Mouse (Mus musculus) MEL (cell line): Measurements from ENCODE around the gene Il4i1. TPM values are rescaled to one million over a fixed set of nuclear protein-coding genes. Genes with fewer than 3 reads are reported as not detected.

Experiments
- DNase-seq: peaks from one replicate; pipeline ENCODE4 v3.0.0; 2011; ENCODE audit warnings: low read depth, low spot score
- H3K27ac ChIP-seq: 2 replicates; pipeline ENCODE4 v1.5.1; 2012; ENCODE audit warnings: low read depth, mild to moderate bottlenecking, control low read depth, low read length, moderate library complexity; ENCODE audit not compliant: control insufficient read depth
- H3K27me3 ChIP-seq, 2 experiments: fragments of 150-350 bp in 1 of 2; sonication (generic) in 1 of 2; 2 replicates each; pipeline ENCODE4 v1.6.1; 2012; ENCODE audit warnings: low read length in 2 of 2, mild to moderate bottlenecking in 2 of 2, improper control_type of control experiment in 1 of 2, moderate library complexity in 1 of 2; ENCODE audit not compliant: insufficient read depth in 2 of 2, control insufficient read depth in 1 of 2
- H3K36me3 ChIP-seq, 2 experiments: 2 replicates each; pipeline ENCODE4 v1.6.1; 2012 to 2014; ENCODE audit warnings: low read length in 2 of 2, improper control_type of control experiment in 1 of 2, inconsistent platforms in 1 of 2, mild to moderate bottlenecking in 1 of 2; ENCODE audit not compliant: insufficient read depth in 2 of 2, control insufficient read depth in 1 of 2
- H3K4me1 ChIP-seq, 2 experiments: fragments of 150-350 bp in 1 of 2; sonication (generic) in 1 of 2; 2 replicates each; pipeline ENCODE4 v1.6.1; 2012; ENCODE audit warnings: low read length in 2 of 2, improper control_type of control experiment in 1 of 2, mild to moderate bottlenecking in 1 of 2; ENCODE audit not compliant: insufficient read depth in 2 of 2, control insufficient read depth in 1 of 2
- H3K4me3 ChIP-seq, 2 experiments: fragments of 150-350 bp in 1 of 2; sonication (generic) in 1 of 2; 2 replicates each; pipeline ENCODE4 v1.5.1; 2012; ENCODE audit warnings: low read depth in 2 of 2, low read length in 2 of 2, mild to moderate bottlenecking in 2 of 2, moderate library complexity in 2 of 2, control low read depth in 1 of 2, improper control_type of control experiment in 1 of 2; ENCODE audit not compliant: control insufficient read depth in 1 of 2, insufficient read depth in 1 of 2
- H3K79me2 ChIP-seq: 2 replicates; pipeline ENCODE4 v1.6.1; 2012; ENCODE audit warnings: mild to moderate bottlenecking, low read length, moderate library complexity; ENCODE audit not compliant: control insufficient read depth, poor library complexity, insufficient read depth
- H3K9ac ChIP-seq: 2 replicates; pipeline ENCODE4 v1.6.1; 2012; ENCODE audit warnings: low read depth, mild to moderate bottlenecking, control low read depth, low read length, moderate library complexity; ENCODE audit not compliant: control insufficient read depth, poor library complexity, severe bottlenecking
- H3K9me3 ChIP-seq: fragments of 150-350 bp; sonication (generic); replicated peaks from 2 replicates; pipeline ENCODE4 v1.6.1; 2012; ENCODE audit warnings: mild to moderate bottlenecking, low read length, improper control_type of control experiment, moderate library complexity; ENCODE audit not compliant: insufficient read depth
- EP300 ChIP-seq, 2 experiments: IDR thresholded peaks; 2 replicates each; pipeline ENCODE4 v1.6.1; 2011; ENCODE audit warnings: improper control_type of control experiment in 2 of 2, low read length in 2 of 2, low read depth in 1 of 2, mild to moderate bottlenecking in 1 of 2
- HCFC1 ChIP-seq: IDR thresholded peaks from 2 replicates; pipeline ENCODE4 v1.6.1; 2012; ENCODE audit warnings: low read depth, mild to moderate bottlenecking, inconsistent platforms, low read length, improper control_type of control experiment, moderate library complexity
- MEF2A ChIP-seq: IDR thresholded peaks from 2 replicates; pipeline ENCODE4 v1.6.1; 2014; ENCODE audit warnings: low read depth, mild to moderate bottlenecking, inconsistent platforms, low read length, improper control_type of control experiment; ENCODE audit not compliant: poor library complexity, insufficient replicate concordance, severe bottlenecking; ENCODE audit errors: extremely low read depth
- MYB ChIP-seq: IDR thresholded peaks from 2 replicates; pipeline ENCODE4 v1.6.1; 2011; ENCODE audit warnings: mild to moderate bottlenecking, low read depth, low read length, improper control_type of control experiment
- NELFE ChIP-seq: IDR thresholded peaks from 2 replicates; pipeline ENCODE4 v1.6.1; 2011; ENCODE audit warnings: low read depth, low read length, improper control_type of control experiment
- NRF1 ChIP-seq: IDR thresholded peaks from 2 replicates; pipeline ENCODE4 v1.6.1; 2014; ENCODE audit warnings: low read depth, mild to moderate bottlenecking, inconsistent platforms, low read length, improper control_type of control experiment, moderate library complexity; ENCODE audit not compliant: poor library complexity, insufficient read depth, severe bottlenecking
- POLR2AphosphoS2 ChIP-seq: IDR thresholded peaks from 2 replicates; pipeline ENCODE4 v1.6.1; 2011; ENCODE audit warnings: low read length, improper control_type of control experiment
- TBP ChIP-seq: IDR thresholded peaks from 2 replicates; pipeline ENCODE4 v1.8.0; 2011; ENCODE audit warnings: low read depth, low read length, improper control_type of control experiment
- UBTF ChIP-seq: IDR thresholded peaks from 2 replicates; pipeline ENCODE4 v1.6.1; 2012; ENCODE audit warnings: low read depth, mild to moderate bottlenecking, inconsistent platforms, low read length, improper control_type of control experiment, moderate library complexity, borderline replicate concordance; ENCODE audit not compliant: insufficient read depth
- ZC3H11A ChIP-seq: IDR thresholded peaks from 2 replicates; pipeline ENCODE4 v1.6.1; 2012; ENCODE audit warnings: low read depth, mild to moderate bottlenecking, inconsistent platforms, low read length, improper control_type of control experiment
- polyA plus RNA-seq, 2 experiments: library from polyadenylated mRNA; stranded (reverse) in 1 of 2; unstranded in 1 of 2; fragments of >175 nt in 1 of 2; fragments of >200 nt in 1 of 2; gene quantifications; 2 replicates each; pipeline versions ENCODE4 v1.2.1 to v1.2.4; 2012; ENCODE audit warnings: low replicate concordance in 2 of 2, low read depth in 1 of 2; ENCODE audit not compliant: insufficient read length in 2 of 2, insufficient read depth in 1 of 2, missing spikeins in 1 of 2
- total RNA-seq: library from RNA; depleted of rRNA; stranded (reverse); fragments of 300-350 nt; gene quantifications from 2 replicates; pipeline ENCODE4 v1.2.3, GENCODE M21; 2012

Il4i1 gene
- total and polyA plus RNA-seq, 3 experiments = 0.54 to 0.73 TPM; not detected in 1

GRCm38 (mm10) chr7:44810365-44810764 lies 5.8 kb upstream of the Il4i1 start:
- H3K79me2 ChIP-seq = peaks cover 6% of the 10 kb centered on the region
- peaks cover 2 to 10% of the 10 kb centered on the region in 2 experiments; a peak in 2 of 4 replicates for H3K36me3 ChIP-seq
- no peak overlapping the region for H3K27ac ChIP-seq
- TF ChIP-seq NELFE = no peak
- no peak for TF ChIP-seq TBP
- no peak for TF ChIP-seq UBTF
- no peak for TF ChIP-seq ZC3H11A
- no peak for TF ChIP-seq NRF1
- no peak for TF ChIP-seq EP300 (IDR thresholded peaks at IDR 0.05; ENCODE audit: low read depth in 1 of 2, low read length in 2 of 2)
- TF ChIP-seq HCFC1 = no peak
- TF ChIP-seq MYB = no peak
- H3K9ac ChIP-seq = no peak overlapping the region
- peaks cover 0 to 12% of the 10 kb centered on the region in 2 experiments; a peak in 3 of 4 replicates for H3K4me1 ChIP-seq
- no peak overlapping the region for H3K4me3 ChIP-seq
- no peak for DNase-seq
- no peaks in the 10 kb centered on the region for H3K27me3 ChIP-seq
- no peaks in the 10 kb centered on the region for H3K9me3 ChIP-seq

- Histone ChIP-seq H3K4me3 (no peak overlapping the region), H3K9me3 (no peaks in the 10 kb centered on the region), H3K9ac (no peak overlapping the region), H3K79me2 (peaks cover 7% of the 10 kb centered on the region), H3K27me3 (no peaks in the 10 kb centered on the region), H3K36me3 (peaks cover 2 to 10% of the 10 kb centered on the region in 2 experiments; a peak in 2 of 4 replicates), H3K4me1 (peaks cover 0 to 12% of the 10 kb centered on the region in 2 experiments; a peak in 3 of 4 replicates), H3K27ac (no peak overlapping the region)
- DNase-seq = no peak
- TF ChIP-seq POLR2AphosphoS2 (peak; percentile 82; the same call in 1 of the 2 replicates), EP300 (IDR thresholded peaks at IDR 0.05; ENCODE audit: low read depth in 1 of 2, low read length in 2 of 2) (no peak)
Observed at GRCm38 (mm10) chr7:44810819-44811557, 5.2 kb upstream of the Il4i1 start.

GRCm38 (mm10) chr7:44812651-44813325 lies 3.4 kb upstream of the Il4i1 start:
- Histone ChIP-seq H3K9me3 (no peaks in the 10 kb centered on the region), H3K4me3 (no peak overlapping the region), H3K27ac (no peak overlapping the region), H3K4me1 (peaks cover 2 to 15% of the 10 kb centered on the region in 2 experiments; a peak in 3 of 4 replicates), H3K79me2 (peaks cover 24% of the 10 kb centered on the region), H3K36me3 (peaks cover 3 to 11% of the 10 kb centered on the region in 2 experiments; a peak in 3 of 4 replicates), H3K9ac (no peak overlapping the region), H3K27me3 (no peaks in the 10 kb centered on the region)
- TF ChIP-seq MEF2A = no peak
- no peak for DNase-seq
